Mouse (Mus musculus) cerebellum, postnatal 14 days (tissue): ENCODE data around the gene Tmem120b.
A peak's percentile ranks its signal among the peaks of the same experiment; 100 is the strongest.

Source experiments
- DNase-seq, 2 experiments: peaks; one replicate each; pipeline ENCODE4 v3.0.0; 2021; ENCODE audit warnings: mixed read lengths in 2 of 2

The Tmem120b gene

DNA sequence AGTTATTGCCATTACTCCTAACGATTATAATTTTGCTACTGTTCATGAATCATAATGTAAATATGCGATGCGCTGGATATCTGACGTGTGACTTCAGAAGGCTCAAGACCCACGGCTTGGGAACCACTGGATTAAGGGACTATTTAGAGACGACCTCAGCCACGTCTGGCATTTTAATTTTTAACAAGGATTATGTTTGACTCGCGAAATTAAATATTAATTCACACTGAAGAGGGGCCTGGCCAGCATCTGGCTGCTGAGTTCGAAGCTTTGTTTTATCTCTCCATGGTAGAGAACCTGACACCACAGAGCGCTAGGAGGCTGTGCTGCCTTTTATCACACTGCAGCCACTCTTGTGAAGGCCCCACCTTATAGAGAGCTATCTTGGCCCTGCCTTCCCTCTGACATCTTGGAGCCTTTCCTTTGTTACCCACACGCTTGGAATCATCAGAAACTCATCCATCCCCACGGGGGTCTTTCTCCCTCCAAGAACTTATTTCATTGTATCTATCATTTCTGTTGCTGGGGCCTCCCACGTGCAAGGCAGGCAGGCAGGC, 24.9 kb downstream of the Tmem120b start:
- DNase-seq = no peak

DNA sequence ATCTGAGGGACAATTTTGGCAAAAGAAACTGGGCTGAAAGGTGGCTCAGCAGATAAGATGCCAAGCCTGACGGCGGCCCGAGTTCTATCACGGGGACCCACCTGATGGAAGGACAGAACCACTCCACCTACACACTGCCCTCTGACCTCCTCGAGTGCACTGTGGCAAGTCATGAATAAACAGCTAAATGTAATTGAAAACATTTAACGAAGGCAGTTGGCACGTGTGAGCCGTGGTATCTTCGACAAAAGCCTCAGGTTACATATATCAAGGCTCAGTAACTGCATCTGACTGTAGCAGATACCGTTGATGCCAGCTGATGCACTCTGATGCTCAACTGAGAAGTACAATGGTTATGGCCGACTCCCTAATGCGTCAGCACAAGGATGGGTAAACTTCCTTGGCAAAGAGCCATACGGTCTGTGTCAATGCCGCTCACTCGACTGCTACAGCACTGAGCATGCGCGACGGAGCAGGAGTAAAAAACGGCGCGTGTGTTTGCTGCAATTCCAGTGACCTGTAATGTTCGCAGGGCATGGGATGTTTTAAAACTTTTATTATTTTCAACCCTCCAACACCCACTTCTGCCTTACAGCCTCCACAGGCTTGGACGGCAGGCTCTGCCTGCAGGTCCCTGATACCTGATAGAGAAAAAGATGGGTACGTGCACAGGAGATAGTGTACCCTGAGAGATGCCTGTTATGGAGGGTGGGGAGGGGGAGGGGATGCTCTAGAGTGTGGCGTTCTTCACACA, 26.2 kb downstream of the Tmem120b start:
- DNase-seq = peak in 1 of 2 experiments; percentile 29

DNA sequence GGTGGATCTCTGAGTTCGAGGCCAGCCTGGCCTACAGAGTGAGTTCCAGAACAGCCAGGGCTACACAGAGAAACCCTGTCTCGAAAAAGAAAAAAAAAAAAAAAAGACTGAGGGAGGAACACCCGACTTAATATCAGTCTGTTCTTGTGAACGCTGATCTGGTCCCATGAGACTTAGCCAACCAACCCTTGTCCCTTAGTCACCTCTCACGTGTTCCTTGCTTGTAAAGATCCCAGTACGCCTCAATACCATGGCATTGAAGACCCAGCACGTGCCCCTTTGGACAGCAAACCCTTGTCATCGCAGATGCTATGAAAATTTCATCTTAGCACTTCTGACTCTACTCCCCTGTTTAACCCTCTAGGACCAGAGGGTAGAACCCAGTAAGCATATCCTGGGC, 28.1 kb downstream of the Tmem120b start:
- no peak for DNase-seq

DNA sequence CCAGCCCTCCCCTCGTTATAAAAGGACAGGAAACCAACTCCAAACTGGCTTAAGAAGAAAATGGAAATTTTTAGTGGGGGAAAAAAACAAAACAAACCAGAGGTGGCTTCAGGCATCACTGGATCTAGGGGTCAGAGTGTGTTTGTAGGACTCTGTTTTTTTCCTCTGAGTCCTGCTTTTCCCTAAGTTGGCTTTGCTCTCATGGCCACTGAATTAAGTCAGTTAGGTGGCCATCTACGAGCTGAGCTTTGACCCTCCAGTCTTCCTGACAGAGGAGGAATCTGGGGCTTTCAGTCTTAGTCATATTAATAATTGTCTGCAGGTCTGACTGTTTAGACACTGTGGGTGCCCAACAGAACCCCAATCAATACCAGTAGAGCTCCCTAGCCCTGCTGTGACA, 30.3 kb downstream of the Tmem120b start:
- no peak for DNase-seq

- DNase-seq = no peak
Observed at GRCm38 (mm10) chr5:123102376-123102775, 34.2 kb downstream of the Tmem120b start.

DNA sequence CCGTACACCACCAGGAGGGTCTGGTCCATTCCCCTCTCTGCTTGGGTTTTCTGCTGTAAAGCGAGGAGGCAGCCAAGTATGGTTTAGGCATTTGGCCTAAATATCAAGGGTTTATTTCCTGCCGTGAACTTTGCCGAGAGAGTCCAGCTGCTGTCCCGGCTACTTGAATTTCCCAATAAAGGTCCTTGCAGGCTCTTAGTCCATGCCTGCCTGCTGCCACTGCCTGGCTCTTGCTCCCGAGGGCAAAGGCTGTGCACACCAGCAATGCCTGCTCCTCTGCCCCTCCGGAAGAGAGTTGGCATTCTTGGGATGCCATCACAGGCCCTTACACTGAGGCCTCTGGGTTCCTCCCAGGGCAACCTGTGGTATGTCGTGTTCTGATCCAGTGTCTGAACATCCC, 35.3 kb downstream of the Tmem120b start:
- no peak for DNase-seq

GRCm38 (mm10) chr5:123104769-123105168, 36.6 kb downstream of the Tmem120b start:
- no peak for DNase-seq

DNA sequence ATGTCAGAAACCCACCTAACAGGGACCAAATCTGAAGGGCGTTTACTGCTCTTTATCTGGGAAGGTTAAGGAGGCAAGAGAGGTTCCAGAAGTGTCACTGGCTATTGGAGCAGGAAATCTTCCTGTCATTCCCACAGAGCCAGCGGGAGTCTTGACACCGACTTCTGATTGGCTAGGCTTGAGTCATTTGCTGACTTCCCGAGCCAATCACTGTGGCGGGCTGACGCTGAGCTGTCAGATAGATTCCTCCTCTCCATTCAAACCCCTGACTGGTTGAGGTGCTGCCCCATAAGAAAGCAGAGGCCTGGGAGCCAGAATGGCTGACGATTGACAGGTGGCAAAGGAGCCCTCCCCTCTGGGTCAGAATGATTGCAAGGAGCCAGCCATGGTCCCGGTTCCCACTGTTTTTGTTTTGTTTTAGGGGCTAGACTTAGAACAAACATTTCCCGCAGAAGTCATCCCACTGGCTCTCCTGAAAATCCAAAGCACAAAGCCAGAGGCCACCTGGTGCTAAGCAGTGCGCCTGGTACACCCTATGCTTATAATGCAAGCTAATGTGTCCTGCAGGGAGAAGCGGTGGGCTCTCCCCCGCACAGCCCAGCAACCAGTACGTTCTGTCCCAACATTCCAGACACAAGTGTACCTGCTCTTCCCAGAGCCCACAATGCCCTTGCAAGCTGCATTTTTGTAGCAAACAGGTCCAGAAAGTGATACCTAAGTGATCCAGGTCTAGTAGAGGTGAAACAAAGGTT, 41.4 kb downstream of the Tmem120b start:
- peak; percentile 69 to 80 for DNase-seq

- peak; percentile 41 to 43 for DNase-seq
Observed at GRCm38 (mm10) chr5:123110296-123110721, 42.1 kb downstream of the Tmem120b start.

- no peak for DNase-seq
Observed at GRCm38 (mm10) chr5:123114109-123114508, 45.9 kb downstream of the Tmem120b start.

DNA sequence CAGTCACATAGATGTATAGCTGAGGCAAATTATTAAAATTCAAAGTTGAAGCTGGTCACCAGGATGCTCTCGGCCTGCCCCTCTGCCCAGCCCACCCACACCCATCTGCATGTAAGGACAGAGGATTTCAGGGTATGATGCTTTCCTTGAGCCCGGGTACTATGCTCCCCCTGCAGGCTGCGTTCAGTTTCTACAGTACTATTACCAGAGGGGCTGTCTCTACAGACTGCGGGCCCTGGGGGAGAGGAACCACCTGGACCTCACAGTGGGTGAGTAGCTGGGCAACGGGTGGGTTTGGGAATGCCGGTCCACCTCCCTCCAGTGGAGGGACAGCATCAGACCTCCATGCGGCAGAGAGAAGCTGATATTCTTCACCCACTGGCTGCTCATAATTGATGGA, 46.7 kb downstream of the Tmem120b start:
- DNase-seq = peak; percentile 47 to 54

DNA sequence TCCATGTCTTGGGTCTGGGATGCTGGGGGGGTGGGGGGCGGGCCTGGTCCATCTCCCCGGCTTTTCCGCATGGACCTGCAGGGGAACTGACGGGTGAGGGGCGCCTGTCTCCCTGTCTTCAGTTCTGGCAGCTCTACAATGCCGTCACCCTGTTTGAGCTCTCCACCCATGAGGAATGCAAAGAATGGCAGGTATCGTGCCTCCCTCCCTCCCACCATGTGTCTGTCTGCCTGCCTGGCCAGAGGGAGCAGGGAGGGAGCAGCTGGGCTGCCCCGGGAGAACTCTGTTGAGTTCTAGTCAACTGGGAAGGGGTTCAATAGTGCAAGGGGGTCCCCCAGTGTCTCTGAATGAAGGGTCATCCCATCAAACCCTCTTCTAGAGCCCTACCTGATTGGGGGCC, 47.9 kb downstream of the Tmem120b start:
- DNase-seq = no peak

GRCm38 (mm10) chr5:123117257-123117656, 49.0 kb downstream of the Tmem120b start:
- DNase-seq = peak; percentile 86 to 90

GRCm38 (mm10) chr5:123117773-123118172, 49.6 kb downstream of the Tmem120b start:
- DNase-seq = no peak

DNA sequence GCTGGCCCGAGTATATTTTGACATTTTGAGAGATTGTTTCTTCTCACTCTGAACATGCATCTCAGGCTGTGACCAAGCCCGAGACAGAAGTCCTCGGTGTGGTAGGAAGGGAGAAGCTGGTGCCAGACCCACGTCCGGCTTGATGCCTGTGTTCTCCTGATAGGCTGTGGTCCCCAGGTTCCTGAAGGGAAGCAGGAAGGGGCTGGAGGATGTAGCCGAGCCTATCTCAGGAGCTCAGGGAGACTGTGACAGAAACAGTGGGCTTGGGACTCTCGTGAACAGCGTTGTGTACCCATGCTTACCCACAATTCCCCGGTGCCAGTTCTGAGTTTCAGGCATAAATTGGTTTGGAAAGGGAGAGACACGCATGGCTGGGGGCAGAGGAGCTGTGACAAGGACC, 50.6 kb downstream of the Tmem120b start:
- no peak for DNase-seq

DNA sequence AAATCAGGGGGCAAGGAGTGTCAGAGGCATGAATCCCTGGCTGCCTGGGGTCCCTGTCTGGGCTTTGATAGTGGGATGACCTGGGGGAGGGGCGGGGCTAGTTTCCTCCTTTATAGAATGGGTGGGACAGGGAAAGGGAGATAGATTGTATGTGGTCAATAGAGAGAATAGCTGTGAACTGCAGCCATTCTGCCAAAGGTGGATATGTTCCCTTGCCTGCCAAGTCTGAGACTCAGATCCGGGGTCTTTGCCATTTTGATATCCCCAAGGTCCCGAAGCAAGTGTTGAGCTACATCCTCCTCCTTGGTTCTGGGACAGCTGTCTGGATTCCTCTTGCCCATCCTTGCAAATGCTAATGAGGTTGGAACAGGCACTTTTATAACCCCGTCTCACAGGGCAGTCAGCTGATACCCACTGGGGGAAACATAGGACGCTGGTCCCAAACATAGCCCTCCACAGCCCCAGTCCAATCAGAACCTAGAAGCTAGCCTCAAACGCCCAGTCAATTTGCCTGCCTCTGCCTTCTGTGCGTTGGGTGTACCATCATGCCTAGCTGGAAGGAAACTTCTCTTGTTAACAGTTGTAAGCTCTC, 52.5 kb downstream of the Tmem120b start:
- peak; percentile 35 to 43 for DNase-seq

DNA sequence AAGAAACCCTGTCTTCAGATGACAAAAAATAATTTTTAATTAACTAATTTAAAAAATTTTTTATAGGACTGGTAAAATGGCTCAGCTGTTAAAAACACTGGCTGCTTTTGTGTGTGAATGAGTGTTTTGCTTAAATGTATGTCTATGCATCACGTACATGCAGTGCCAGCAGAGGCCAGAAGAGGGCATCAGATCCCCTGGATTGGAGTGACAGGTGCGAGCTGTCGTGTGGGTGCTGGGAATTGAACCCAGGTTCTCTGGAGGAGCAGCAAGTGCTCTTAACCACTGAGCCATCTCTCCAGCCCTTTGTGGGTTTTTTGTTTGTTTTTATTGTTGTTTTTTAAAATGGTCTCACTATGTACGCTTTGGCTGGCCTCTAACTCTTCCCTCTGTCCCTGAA, 54.0 kb downstream of the Tmem120b start:
- peak in 1 of 2 experiments; percentile 66 for DNase-seq

DNA sequence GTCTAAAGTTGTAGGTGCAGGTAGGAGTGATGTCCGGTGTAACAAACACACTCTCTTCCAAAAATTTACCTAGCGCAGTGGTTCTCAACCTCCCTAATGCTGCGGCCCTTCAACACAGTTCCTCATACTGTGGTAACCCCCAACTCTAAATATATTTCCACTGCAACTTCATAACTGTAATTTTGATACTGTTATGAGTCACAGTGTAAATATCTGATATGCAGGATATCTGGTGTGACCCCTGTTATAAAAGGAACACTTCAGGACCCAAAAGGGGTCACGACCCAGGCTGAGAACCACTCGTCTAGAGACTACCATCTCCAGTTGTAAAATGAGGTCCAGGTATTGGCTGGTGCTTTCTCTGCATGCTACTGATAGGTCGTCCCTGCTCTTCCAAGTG, 56.9 kb downstream of the Tmem120b start:
- no peak for DNase-seq

- DNase-seq = no peak
Observed at GRCm38 (mm10) chr5:123125638-123126406, 57.6 kb downstream of the Tmem120b start.

GRCm38 (mm10) chr5:123127031-123127430, 58.8 kb downstream of the Tmem120b start:
- DNase-seq = no peak

DNA sequence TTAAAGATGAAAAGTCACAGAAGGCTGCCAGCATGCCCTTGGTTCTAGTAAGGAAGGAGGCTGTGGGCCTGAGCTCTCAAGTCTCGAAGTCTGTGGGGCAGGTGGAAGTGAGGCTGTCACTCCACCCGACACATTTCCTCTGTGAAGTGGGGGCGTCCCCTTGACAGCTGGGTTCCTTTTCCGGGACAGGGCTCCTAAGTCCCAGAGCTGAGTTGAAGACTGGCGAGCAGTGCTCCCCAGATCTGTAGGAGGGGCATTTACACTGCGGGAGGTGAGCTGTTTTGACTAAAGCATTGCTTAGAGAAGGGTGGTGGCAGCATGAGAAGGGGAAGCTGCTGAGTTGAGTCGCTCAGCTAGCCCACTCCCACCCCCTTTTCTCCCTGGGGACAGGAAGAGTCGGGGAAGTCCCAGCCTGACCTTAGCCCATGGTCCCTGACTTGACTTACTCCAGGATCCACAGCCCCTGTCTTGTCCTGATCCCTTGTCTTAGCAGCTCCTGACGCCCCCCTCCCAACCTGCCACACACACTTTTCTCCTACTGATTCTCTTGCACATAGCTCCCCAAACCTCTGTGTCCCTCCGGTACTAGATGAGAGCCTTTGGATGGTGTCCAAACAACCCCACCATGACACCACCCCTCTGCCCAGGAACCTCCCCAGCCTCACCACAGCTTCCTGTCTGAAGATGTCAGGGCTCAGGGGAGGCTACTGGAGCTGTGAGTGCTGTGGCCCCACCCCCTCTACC, 60.4 kb downstream of the Tmem120b start:
- no peak for DNase-seq

DNA sequence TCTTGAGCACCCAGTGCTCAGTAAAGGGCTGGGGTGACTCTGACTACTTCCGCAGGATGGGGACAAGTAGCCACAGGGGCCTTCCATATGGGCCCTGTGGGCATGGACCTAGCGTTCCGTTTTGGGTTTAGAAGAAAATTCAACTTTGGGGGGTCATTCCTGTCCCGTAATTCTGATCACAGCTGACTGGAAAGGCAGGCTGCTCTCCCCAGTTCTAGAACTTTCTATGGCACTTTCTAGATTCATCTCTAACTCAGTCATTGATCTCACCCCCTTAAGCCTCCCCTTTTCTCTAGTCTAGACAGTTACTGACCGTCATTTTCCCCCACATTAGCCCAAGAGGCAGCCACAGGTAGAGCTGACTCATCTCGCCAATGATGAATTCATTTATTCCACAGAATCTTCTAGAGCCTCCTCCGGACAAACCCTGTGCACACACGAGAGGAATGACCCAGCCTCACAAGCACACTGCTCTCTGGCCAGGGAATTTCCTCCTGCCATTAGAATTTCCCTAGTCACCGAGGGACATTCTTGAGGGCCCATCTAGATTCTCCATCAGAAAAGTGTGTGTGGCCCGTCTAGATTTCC, 61.0 kb downstream of the Tmem120b start:
- no peak for DNase-seq
